Mouse (Mus musculus): Measurements from ENCODE around the gene Ccdc173. TPM values are rescaled to one million over a fixed set of nuclear protein-coding genes. Genes with fewer than 3 reads are reported as not detected.

Ccdc173 gene
- polyA plus RNA-seq, 1 experiment from 2014 or later: 2.0 TPM

DNA sequence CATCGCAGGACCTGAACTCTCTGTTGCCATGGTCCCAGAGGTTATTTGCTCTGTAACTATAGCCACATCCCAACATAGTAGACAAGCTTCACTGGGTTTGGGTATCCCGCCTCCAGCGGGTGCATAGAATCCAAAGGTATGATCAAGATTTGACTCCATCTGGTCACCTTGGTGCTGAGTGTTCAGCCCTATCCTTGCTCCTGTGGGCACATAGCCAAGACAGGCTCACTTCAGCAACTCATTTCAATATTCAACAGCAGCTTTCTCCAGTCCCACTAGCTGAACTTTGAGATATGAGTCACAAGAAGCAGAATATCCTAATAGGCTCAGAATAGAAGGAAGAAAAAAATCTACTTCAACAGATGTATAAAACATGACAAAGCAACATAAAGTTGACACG lies 26.0 kb downstream of the Ccdc173 start:
- Histone ChIP-seq H3K4me2 (no peak overlapping the region), H3K9ac (no peak overlapping the region), H3K27me3 (ENCODE audit: insufficient read depth, low read length) (no peaks in the 10 kb centered on the region), H3K4me1 (ENCODE audit: insufficient read depth) (no peaks in the 10 kb centered on the region), H3K9me3 (ENCODE audit: low read depth, low read length) (no peaks in the 10 kb centered on the region), H3K36me3 (ENCODE audit: insufficient read depth) (no peaks in the 10 kb centered on the region), H3K4me3 (ENCODE audit: low read depth, low read length) (no peak overlapping the region), H3K27ac (ENCODE audit: low read depth) (no peak overlapping the region)
- ATAC-seq (ENCODE audit: insufficient read depth) (no peak), DNase-seq (no peak)
- TF ChIP-seq CTCF (IDR thresholded peaks at IDR 0.05; ENCODE audit: low read depth): no peak
- WGBS: 92% methylated on average over 4 of the region's 4 CpGs

DNA sequence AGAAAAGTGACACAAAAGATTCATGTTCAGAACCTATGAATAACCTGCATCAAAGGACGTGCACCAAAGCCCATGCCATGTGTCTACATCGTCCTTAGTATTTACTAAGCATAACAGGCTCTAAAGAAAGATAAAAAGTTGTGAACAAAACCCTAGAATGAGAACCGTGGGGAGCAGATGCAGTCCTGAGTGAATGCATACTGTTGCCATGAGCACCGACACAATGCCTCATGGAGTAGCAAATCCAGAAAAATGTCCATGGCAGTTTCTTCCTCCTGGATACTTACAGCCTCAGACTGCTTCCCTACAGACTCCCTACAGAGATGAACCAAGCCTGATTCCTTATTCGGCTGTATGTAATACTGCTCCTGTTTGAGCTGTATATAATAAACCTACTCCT lies 28.4 kb downstream of the Ccdc173 start:
- no peak overlapping the region for H3K4me2 ChIP-seq
- ATAC-seq (ENCODE audit: insufficient read depth): no peak
- no peak overlapping the region for H3K4me3 ChIP-seq (ENCODE audit: low read depth, low read length)
- no peak overlapping the region for H3K9ac ChIP-seq
- no peaks in the 10 kb centered on the region for H3K9me3 ChIP-seq (ENCODE audit: low read depth, low read length)
- TF ChIP-seq CTCF (IDR thresholded peaks at IDR 0.05; ENCODE audit: low read depth): no peak
- H3K27me3 ChIP-seq (ENCODE audit: insufficient read depth, low read length): no peaks in the 10 kb centered on the region
- no peaks in the 10 kb centered on the region for H3K36me3 ChIP-seq (ENCODE audit: insufficient read depth)
- H3K4me1 ChIP-seq (ENCODE audit: insufficient read depth): no peaks in the 10 kb centered on the region
- H3K27ac ChIP-seq (ENCODE audit: low read depth): no peak overlapping the region
- 81% methylated on average over 5 of the region's 5 CpGs for WGBS
- DNase-seq: no peak

DNA sequence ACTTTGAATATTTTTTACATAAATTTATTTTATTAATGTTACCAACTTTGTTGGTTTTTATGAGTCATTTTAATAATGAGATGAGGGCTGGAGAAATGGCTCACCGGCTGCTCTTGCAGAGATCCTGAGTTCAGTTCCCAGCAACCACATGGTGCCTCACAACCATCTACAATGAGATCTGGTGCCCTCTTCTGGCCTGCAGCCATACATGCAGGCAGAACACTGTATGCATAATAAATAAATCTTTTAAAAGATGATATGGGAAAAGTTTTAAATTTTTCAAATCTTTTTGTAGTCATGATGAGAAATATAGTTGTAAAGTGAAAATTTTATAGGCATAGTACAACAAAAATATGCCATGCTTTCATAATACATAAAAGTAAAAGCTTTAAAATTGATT lies 44.3 kb downstream of the Ccdc173 start:
- Histone ChIP-seq H3K4me2 (no peak overlapping the region), H3K4me1 (ENCODE audit: insufficient read depth) (no peaks in the 10 kb centered on the region), H3K27ac (ENCODE audit: low read depth) (no peak overlapping the region), H3K36me3 (ENCODE audit: insufficient read depth) (peaks cover 71% of the 10 kb centered on the region), H3K4me3 (ENCODE audit: low read depth, low read length) (no peak overlapping the region), H3K9me3 (ENCODE audit: low read depth, low read length) (peaks cover 5% of the 10 kb centered on the region; the same call in 1 of the 2 replicates), H3K27me3 (ENCODE audit: insufficient read depth, low read length) (no peaks in the 10 kb centered on the region), H3K9ac (no peak overlapping the region)
- WGBS: 92% methylated on average over 1 of the region's 1 CpGs
- no peak for DNase-seq
- ATAC-seq (ENCODE audit: insufficient read depth): no peak
- peak; percentile 52 for TF ChIP-seq CTCF (IDR thresholded peaks at IDR 0.05; ENCODE audit: low read depth)

DNA sequence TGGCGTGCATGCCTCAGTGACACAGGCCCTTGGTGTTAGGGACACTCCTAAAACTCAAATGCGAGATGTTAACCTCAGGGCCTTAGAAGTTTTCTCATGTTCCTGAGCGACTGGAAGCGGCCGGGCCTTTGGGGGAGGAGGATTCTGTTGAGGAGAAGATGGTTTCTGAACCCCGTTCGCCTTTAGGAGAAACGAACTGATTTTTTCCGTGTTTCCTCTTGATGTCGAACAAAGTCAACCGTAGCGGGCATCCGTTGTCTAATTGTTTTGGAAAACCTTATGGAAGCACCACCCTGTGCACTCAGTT lies 65.9 kb downstream of the Ccdc173 start:
- H3K9ac ChIP-seq: peak overlapping the region; percentile 92
- H3K27ac ChIP-seq (ENCODE audit: low read depth): peak overlapping the region; percentile 89
- H3K9me3 ChIP-seq (ENCODE audit: low read depth, low read length): no peaks in the 10 kb centered on the region
- H3K4me2 ChIP-seq: peak overlapping the region; percentile 73
- no peaks in the 10 kb centered on the region for H3K27me3 ChIP-seq (ENCODE audit: insufficient read depth, low read length)
- no peaks in the 10 kb centered on the region for H3K4me1 ChIP-seq (ENCODE audit: insufficient read depth)
- H3K36me3 ChIP-seq (ENCODE audit: insufficient read depth): peaks cover 4% of the 10 kb centered on the region; the same call in 1 of the 2 replicates
- H3K4me3 ChIP-seq (ENCODE audit: low read depth, low read length): peak overlapping the region; percentile 96
- ATAC-seq (ENCODE audit: insufficient read depth): no peak
- peak; percentile 49 for DNase-seq
- under 1% methylated on average over 13 of the region's 13 CpGs for WGBS
- TF ChIP-seq CTCF (IDR thresholded peaks at IDR 0.05; ENCODE audit: low read depth): no peak

DNA sequence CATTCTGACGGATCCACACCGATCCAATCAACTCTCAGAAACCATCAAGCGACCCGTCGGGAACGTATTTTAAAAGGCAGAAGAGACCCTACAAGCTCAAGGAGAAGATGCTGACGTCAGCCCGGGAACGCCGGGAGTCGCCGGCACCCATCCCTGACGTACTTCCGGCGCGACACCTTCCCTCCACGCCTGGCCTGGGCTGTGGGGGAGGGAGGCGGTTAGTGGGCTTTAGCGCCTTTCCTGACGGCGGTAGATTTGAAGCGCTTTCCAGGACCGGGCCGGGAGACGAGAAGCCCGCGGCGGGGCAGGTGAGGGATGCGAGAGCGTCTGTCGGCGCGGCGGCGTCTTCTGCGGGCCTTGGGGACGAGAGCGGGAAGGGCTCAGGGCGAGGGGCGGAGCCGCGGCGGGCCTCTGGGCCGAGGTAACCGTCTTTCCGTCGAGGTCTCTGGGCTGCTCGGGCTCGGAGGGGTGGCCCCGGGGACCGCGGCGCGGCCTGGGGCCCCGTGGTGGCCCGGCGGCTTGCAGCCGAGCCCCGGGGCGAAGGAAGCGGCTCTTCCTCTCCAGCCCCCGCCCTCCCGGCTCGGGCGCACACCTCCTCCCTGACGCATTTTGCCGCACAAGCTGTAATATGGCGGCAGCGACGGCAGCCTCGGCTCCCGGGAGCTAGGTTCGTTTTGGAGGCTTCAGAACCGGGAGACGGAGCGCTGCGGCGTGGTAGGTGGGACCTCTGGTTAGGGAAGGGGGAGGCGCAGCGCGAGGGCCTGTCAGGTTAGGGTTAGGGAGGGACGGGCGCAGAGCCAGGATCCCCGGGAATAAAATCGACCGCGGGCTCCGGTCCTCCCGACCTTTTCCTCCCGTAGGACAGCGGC lies 66.5 kb downstream of the Ccdc173 start:
- H3K4me3 ChIP-seq (ENCODE audit: low read depth, low read length): peak overlapping the region; percentile 96
- H3K36me3 ChIP-seq (ENCODE audit: insufficient read depth): peaks cover 4% of the 10 kb centered on the region; the same call in 1 of the 2 replicates
- H3K9ac ChIP-seq: peak overlapping the region; percentile 92
- H3K27ac ChIP-seq (ENCODE audit: low read depth): peak overlapping the region; percentile 89
- H3K9me3 ChIP-seq (ENCODE audit: low read depth, low read length): no peaks in the 10 kb centered on the region
- H3K4me2 ChIP-seq: peak overlapping the region; percentile 73
- no peaks in the 10 kb centered on the region for H3K27me3 ChIP-seq (ENCODE audit: insufficient read depth, low read length)
- WGBS: under 1% methylated on average over 82 of the region's 91 CpGs
- H3K4me1 ChIP-seq (ENCODE audit: insufficient read depth): no peaks in the 10 kb centered on the region
- DNase-seq (peak; percentile 97), ATAC-seq (ENCODE audit: insufficient read depth) (peak; percentile 97)
- TF ChIP-seq CTCF (IDR thresholded peaks at IDR 0.05; ENCODE audit: low read depth): no peak

DNA sequence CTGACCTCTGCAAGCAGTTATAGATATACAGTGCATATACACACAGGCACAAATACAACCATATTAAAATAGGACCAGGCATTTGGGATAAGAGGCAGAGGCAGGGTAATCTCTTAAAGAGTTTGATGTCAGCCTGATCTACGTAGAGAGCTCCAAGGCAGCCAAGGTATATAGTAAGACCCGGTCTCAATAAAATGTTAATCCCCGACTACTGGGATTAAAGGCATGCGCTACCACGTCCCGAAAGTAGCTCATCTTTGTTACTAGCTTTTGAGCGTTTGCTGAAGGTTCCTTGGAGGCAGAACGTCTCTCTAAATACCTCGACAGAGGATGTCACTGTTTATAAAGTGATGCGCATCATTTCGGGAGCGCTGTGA lies 67.1 kb downstream of the Ccdc173 start, which contains the start of gene Ppig:
Ppig (plus strand) TSS at position 273 of the 377 bp plus-strand sequence.
- H3K9me3 ChIP-seq (ENCODE audit: low read depth, low read length): no peaks in the 10 kb centered on the region
- peak within 1 kb of the TSS; percentile 92 for H3K9ac ChIP-seq
- peak within 1 kb of the TSS; percentile 89 for H3K27ac ChIP-seq (ENCODE audit: low read depth)
- H3K27me3 ChIP-seq (ENCODE audit: insufficient read depth, low read length): no peaks in the 10 kb centered on the region
- WGBS: 4% methylated on average over 12 of the region's 12 CpGs
- peak within 1 kb of the TSS; percentile 96 for H3K4me3 ChIP-seq (ENCODE audit: low read depth, low read length)
- TF ChIP-seq CTCF (IDR thresholded peaks at IDR 0.05; ENCODE audit: low read depth): no peak
- ATAC-seq (ENCODE audit: insufficient read depth): peak; percentile 30
- no peak for DNase-seq
- H3K4me2 ChIP-seq: peak within 1 kb of the TSS; percentile 73
- H3K36me3 ChIP-seq (ENCODE audit: insufficient read depth): peaks cover 4% of the 10 kb centered on the region; the same call in 1 of the 2 replicates
- H3K4me1 ChIP-seq (ENCODE audit: insufficient read depth): no peaks in the 10 kb centered on the region

DNA sequence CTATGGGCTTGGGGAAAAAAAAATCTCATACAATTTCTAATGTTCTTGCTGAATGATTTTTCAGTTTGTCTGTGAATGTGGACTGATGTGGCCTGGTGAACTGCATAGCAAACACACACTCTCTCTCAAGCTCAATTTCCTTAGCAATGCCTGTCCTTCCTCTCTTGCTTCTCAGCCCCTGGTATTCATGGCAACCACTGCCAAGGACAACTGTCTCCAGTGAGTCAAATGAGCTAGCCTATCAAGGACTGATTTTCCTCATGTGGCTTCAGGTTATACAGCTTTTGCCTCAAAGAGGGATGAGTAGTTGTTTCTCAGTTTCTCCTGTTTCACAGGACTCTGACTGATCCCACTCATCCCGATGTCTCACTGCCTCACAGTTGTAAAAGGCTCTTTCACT lies 70.3 kb downstream of the Ccdc173 start:
- WGBS: 91% methylated on average over 1 of the region's 1 CpGs
- ATAC-seq (ENCODE audit: insufficient read depth): no peak

More for the DNA sequence above, 70.3 kb downstream of the Ccdc173 start:
- Histone ChIP-seq H3K4me2 (no peak overlapping the region), H3K9me3 (ENCODE audit: low read depth, low read length) (no peaks in the 10 kb centered on the region), H3K4me1 (ENCODE audit: insufficient read depth) (no peaks in the 10 kb centered on the region), H3K4me3 (ENCODE audit: low read depth, low read length) (no peak overlapping the region), H3K9ac (no peak overlapping the region), H3K36me3 (ENCODE audit: insufficient read depth) (no peaks in the 10 kb centered on the region), H3K27ac (ENCODE audit: low read depth) (no peak overlapping the region), H3K27me3 (ENCODE audit: insufficient read depth, low read length) (no peaks in the 10 kb centered on the region)
- TF ChIP-seq CTCF (IDR thresholded peaks at IDR 0.05; ENCODE audit: low read depth): no peak
- DNase-seq: no peak

All from lung, embryonic 14.5 days (tissue).